Mouse (Mus musculus): ENCODE measurements around the gene Adamts4. TPM values are rescaled to one million over a fixed set of nuclear protein-coding genes. Genes with fewer than 3 reads are reported as not detected.
"Not testable (repeated sequence)": the region's sequence is repeated elsewhere in the genome, so short reads cannot be mapped to it uniquely, and the experiment has no call there.

The Adamts4 gene
- polyA plus RNA-seq, 1 experiment from 2014 or later = 6.3 TPM

GRCm38 (mm10) chr1:171298226-171298625 lies 48.0 kb downstream of the Adamts4 start:
- Histone ChIP-seq H3K27ac (no peak overlapping the region), H3K4me1 (replicated peaks) (peaks cover 3% of the 10 kb centered on the region; the same call in 1 of the 2 replicates), H3K4me2 (replicated peaks) (no peak overlapping the region), H3K4me3 (replicated peaks) (no peak overlapping the region), H3K9ac (no peak overlapping the region), H3K36me3 (no peaks in the 10 kb centered on the region), H3K27me3 (replicated peaks) (no peaks in the 10 kb centered on the region), H3K9me3 (no peaks in the 10 kb centered on the region)
- WGBS = 55% methylated on average over 3 of the region's 3 CpGs
- ATAC-seq = no peak

- WGBS = 74% methylated on average over 5 of the region's 5 CpGs
- H3K4me1 ChIP-seq (replicated peaks); H3K9ac ChIP-seq; H3K9me3 ChIP-seq; ATAC-seq; H3K4me3 ChIP-seq (replicated peaks); H3K36me3 ChIP-seq; H3K27me3 ChIP-seq (replicated peaks); H3K4me2 ChIP-seq (replicated peaks); H3K27ac ChIP-seq: not testable (repeated sequence)
Measured at GRCm38 (mm10) chr1:171306157-171306556, 55.9 kb downstream of the Adamts4 start.

DNA sequence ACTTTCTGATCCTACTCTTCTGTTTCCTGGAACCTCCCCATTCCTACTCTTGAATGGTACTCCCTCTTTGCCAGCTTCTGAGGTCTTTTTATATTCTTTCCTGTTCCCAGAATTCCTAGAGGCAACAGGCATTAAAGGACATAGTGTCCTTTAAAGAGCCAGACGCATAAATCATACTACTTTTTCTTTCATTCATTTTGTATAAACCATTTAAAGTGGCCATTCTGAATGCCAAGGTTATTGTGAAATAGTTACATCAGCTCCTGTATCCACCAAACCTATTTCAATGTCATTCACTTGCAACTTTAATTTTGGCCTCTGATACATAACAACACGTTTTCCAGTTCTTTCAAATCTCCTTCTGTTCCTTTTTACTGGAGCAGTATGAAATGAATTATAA lies 59.1 kb downstream of the Adamts4 start:
- Histone ChIP-seq H3K36me3 (no peaks in the 10 kb centered on the region), H3K27ac (no peak overlapping the region), H3K27me3 (replicated peaks) (no peaks in the 10 kb centered on the region), H3K4me3 (replicated peaks) (no peak overlapping the region), H3K4me1 (replicated peaks) (no peaks in the 10 kb centered on the region), H3K9ac (no peak overlapping the region), H3K4me2 (replicated peaks) (no peak overlapping the region), H3K9me3 (no peaks in the 10 kb centered on the region)
- ATAC-seq = no peak
- 67% methylated on average over 2 of the region's 2 CpGs for WGBS

Other genes starting within 250 kb of the Adamts4 start
- 1.7 and 1.8 TPM in 2 replicates for gene Fcgr4, start 231.5 kb upstream of the Adamts4 start, polyA plus RNA-seq (2015; fragmentation: Nextera tagmentation; extraction: Ambion mirVana)
- 14.0 and 14.7 TPM in 2 replicates for gene Fcgr3, start 185.5 kb upstream of the Adamts4 start, polyA plus RNA-seq (2015; fragmentation: Nextera tagmentation; extraction: Ambion mirVana)
- 1.7 and 1.8 TPM in 2 replicates for gene Cfap126, start 136.5 kb upstream of the Adamts4 start, polyA plus RNA-seq (2015; fragmentation: Nextera tagmentation; extraction: Ambion mirVana)
- 360 and 387 TPM in 2 replicates for gene Sdhc, start 99.8 kb upstream of the Adamts4 start, polyA plus RNA-seq (2015; fragmentation: Nextera tagmentation; extraction: Ambion mirVana)
- gene Mpz, start 99.7 kb upstream of the Adamts4 start, polyA plus RNA-seq (2015; fragmentation: Nextera tagmentation; extraction: Ambion mirVana) = 1.1 and 1.3 TPM in 2 replicates
- gene Pcp4l1, start 54.2 kb upstream of the Adamts4 start, polyA plus RNA-seq (2015; fragmentation: Nextera tagmentation; extraction: Ambion mirVana) = 16.4 and 18.5 TPM in 2 replicates
- 9.2 and 10.5 TPM in 2 replicates for gene Nr1i3, start 36.5 kb upstream of the Adamts4 start, polyA plus RNA-seq (2015; fragmentation: Nextera tagmentation; extraction: Ambion mirVana)
- gene Tomm40l, start 27.9 kb upstream of the Adamts4 start, polyA plus RNA-seq (2015; fragmentation: Nextera tagmentation; extraction: Ambion mirVana) = 31.4 and 32.0 TPM in 2 replicates
- gene Apoa2, start 25.4 kb upstream of the Adamts4 start, polyA plus RNA-seq (2015; fragmentation: Nextera tagmentation; extraction: Ambion mirVana) = 84.7 and 123 TPM in 2 replicates
- gene Fcer1g, start 16.1 kb upstream of the Adamts4 start, polyA plus RNA-seq (2015; fragmentation: Nextera tagmentation; extraction: Ambion mirVana) = 51.5 and 54.5 TPM in 2 replicates
- gene Ndufs2, start 967 bp downstream of the Adamts4 start, polyA plus RNA-seq (2015; fragmentation: Nextera tagmentation; extraction: Ambion mirVana) = 304 and 326 TPM in 2 replicates
- gene B4galt3, start 19.9 kb downstream of the Adamts4 start, polyA plus RNA-seq (2015; fragmentation: Nextera tagmentation; extraction: Ambion mirVana) = 54.2 and 54.5 TPM in 2 replicates
- 38.7 and 40.9 TPM in 2 replicates for gene Ppox, start 30.8 kb downstream of the Adamts4 start, polyA plus RNA-seq (2015; fragmentation: Nextera tagmentation; extraction: Ambion mirVana)
- gene Usp21, start 37.6 kb downstream of the Adamts4 start, polyA plus RNA-seq (2015; fragmentation: Nextera tagmentation; extraction: Ambion mirVana) = 56.0 and 57.2 TPM in 2 replicates
- gene Ufc1, start 44.6 kb downstream of the Adamts4 start, polyA plus RNA-seq (2015; fragmentation: Nextera tagmentation; extraction: Ambion mirVana) = 103 and 108 TPM in 2 replicates
- gene Dedd, start 78.7 kb downstream of the Adamts4 start, polyA plus RNA-seq (2015; fragmentation: Nextera tagmentation; extraction: Ambion mirVana) = 40.6 and 44.5 TPM in 2 replicates
- gene Nit1, start 95.2 kb downstream of the Adamts4 start, polyA plus RNA-seq (2015; fragmentation: Nextera tagmentation; extraction: Ambion mirVana) = 43.3 and 47.6 TPM in 2 replicates
- gene Pfdn2, start 95.2 kb downstream of the Adamts4 start, polyA plus RNA-seq (2015; fragmentation: Nextera tagmentation; extraction: Ambion mirVana) = 96.9 and 104 TPM in 2 replicates
- 0.94 and 1.0 TPM in 2 replicates for gene Klhdc9, start 110.4 kb downstream of the Adamts4 start, polyA plus RNA-seq (2015; fragmentation: Nextera tagmentation; extraction: Ambion mirVana)
- 3.7 and 3.8 TPM in 2 replicates for gene Nectin4, start 119.7 kb downstream of the Adamts4 start, polyA plus RNA-seq (2015; fragmentation: Nextera tagmentation; extraction: Ambion mirVana)
- 2.2 and 2.4 TPM in 2 replicates for gene Arhgap30, start 138.5 kb downstream of the Adamts4 start, polyA plus RNA-seq (2015; fragmentation: Nextera tagmentation; extraction: Ambion mirVana)
- gene Usf1, start 160.9 kb downstream of the Adamts4 start, polyA plus RNA-seq (2015; fragmentation: Nextera tagmentation; extraction: Ambion mirVana) = 62.1 and 62.5 TPM in 2 replicates
- gene Tstd1, start 168.5 kb downstream of the Adamts4 start, polyA plus RNA-seq (2015; fragmentation: Nextera tagmentation; extraction: Ambion mirVana) = 3.3 and 3.8 TPM in 2 replicates
- 88.1 and 100 TPM in 2 replicates for gene F11r, start 187.1 kb downstream of the Adamts4 start, polyA plus RNA-seq (2015; fragmentation: Nextera tagmentation; extraction: Ambion mirVana)